Mouse (Mus musculus): ENCODE results near the gene Zfp326. TPM values are rescaled to one million over a fixed set of nuclear protein-coding genes. Genes with fewer than 3 reads are reported as not detected.

Gene Zfp326
- polyA plus RNA-seq (2011; ENCODE audit: insufficient read length, low read depth, missing spikeins), result 32.6 and 37.7 TPM in 2 replicates

- no peaks in the 10 kb centered on the region for H3K4me1 ChIP-seq (ENCODE audit: control insufficient read depth, insufficient read depth, low read length)
- H3K27ac ChIP-seq (ENCODE audit: insufficient read depth, low read length), result peak within 1 kb of the TSS; percentile 54
- peak within 1 kb of the TSS; percentile 82 for H3K4me3 ChIP-seq (ENCODE audit: insufficient read depth, low read length)
- TF ChIP-seq CTCF (IDR thresholded peaks at IDR 0.05; ENCODE audit: borderline replicate concordance, insufficient read depth, low read length) (no peak), POLR2A (IDR thresholded peaks at IDR 0.05; ENCODE audit: low read depth, low read length) (peak; percentile 93)
These were observed at the start of gene Zfp326 for GRCm38 (mm10) chr5:105876068-105876924. TSS of gene Zfp326 (plus strand) at chr5:105876565.

DNA sequence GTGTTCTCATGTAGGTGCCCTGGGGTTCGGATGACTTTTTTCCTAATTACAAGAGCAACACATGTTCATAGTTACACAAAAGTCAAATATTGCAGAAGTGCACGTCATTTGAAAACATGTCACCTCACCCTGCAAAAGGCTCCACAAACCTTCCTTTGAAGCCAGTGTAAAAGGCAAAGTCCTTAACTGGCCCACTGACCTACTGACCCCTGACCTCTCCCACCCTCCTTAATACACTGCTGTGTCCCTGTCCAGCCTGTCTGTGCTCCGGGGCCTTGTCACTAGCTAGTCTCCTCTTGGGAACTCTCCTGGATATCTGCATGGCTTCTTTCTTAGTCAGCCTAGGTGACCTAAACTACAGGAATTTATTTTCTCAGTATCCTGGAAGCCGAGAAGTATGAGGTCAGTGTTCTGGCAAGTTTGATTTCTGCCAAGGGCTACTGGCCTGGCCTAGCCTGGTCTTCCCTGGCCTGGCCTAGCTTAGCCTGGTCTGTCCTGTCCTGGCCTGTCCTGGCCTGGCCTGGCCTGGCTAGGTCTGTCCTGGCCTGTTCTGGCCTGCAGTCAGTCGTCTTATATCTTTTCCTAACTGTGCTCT, 49.4 kb upstream of the Zfp326 start:
- Histone ChIP-seq H3K4me1 (ENCODE audit: control insufficient read depth, insufficient read depth, low read length) (peaks cover 22% of the 10 kb centered on the region), H3K4me3 (ENCODE audit: insufficient read depth, low read length) (no peak overlapping the region), H3K27ac (ENCODE audit: insufficient read depth, low read length) (no peak overlapping the region)
- TF ChIP-seq POLR2A (IDR thresholded peaks at IDR 0.05; ENCODE audit: low read depth, low read length), result no peak
- TF ChIP-seq CTCF (IDR thresholded peaks at IDR 0.05; ENCODE audit: borderline replicate concordance, insufficient read depth, low read length), result no peak

- TF ChIP-seq POLR2A (IDR thresholded peaks at IDR 0.05; ENCODE audit: low read depth, low read length) (no peak), CTCF (IDR thresholded peaks at IDR 0.05; ENCODE audit: borderline replicate concordance, insufficient read depth, low read length) (no peak)
- no peak overlapping the region for H3K27ac ChIP-seq (ENCODE audit: insufficient read depth, low read length)
These were observed 48.3 kb upstream of the Zfp326 start for GRCm38 (mm10) chr5:105828050-105828449.

GRCm38 (mm10) chr5:105829008-105829586, 47.3 kb upstream of the Zfp326 start:
- TF ChIP-seq CTCF (IDR thresholded peaks at IDR 0.05; ENCODE audit: borderline replicate concordance, insufficient read depth, low read length) (no peak), POLR2A (IDR thresholded peaks at IDR 0.05; ENCODE audit: low read depth, low read length) (no peak)
- no peak overlapping the region for H3K27ac ChIP-seq (ENCODE audit: insufficient read depth, low read length)

More at GRCm38 (mm10) chr5:105828050-105828449, 48.3 kb upstream of the Zfp326 start:
- Histone ChIP-seq H3K4me3 (ENCODE audit: insufficient read depth, low read length) (no peak overlapping the region), H3K4me1 (ENCODE audit: control insufficient read depth, insufficient read depth, low read length) (peaks cover 18% of the 10 kb centered on the region)

GRCm38 (mm10) chr5:105832140-105832539, 44.2 kb upstream of the Zfp326 start:
- Histone ChIP-seq H3K4me3 (ENCODE audit: insufficient read depth, low read length) (no peak overlapping the region), H3K27ac (ENCODE audit: insufficient read depth, low read length) (peak overlapping the region; percentile 70), H3K4me1 (ENCODE audit: control insufficient read depth, insufficient read depth, low read length) (peaks cover 4% of the 10 kb centered on the region; the same call in 1 of the 2 replicates)
- TF ChIP-seq POLR2A (IDR thresholded peaks at IDR 0.05; ENCODE audit: low read depth, low read length) (no peak), CTCF (IDR thresholded peaks at IDR 0.05; ENCODE audit: borderline replicate concordance, insufficient read depth, low read length) (no peak)

More at GRCm38 (mm10) chr5:105829008-105829586, 47.3 kb upstream of the Zfp326 start:
- Histone ChIP-seq H3K4me1 (ENCODE audit: control insufficient read depth, insufficient read depth, low read length) (peaks cover 12% of the 10 kb centered on the region), H3K4me3 (ENCODE audit: insufficient read depth, low read length) (no peak overlapping the region)

DNA sequence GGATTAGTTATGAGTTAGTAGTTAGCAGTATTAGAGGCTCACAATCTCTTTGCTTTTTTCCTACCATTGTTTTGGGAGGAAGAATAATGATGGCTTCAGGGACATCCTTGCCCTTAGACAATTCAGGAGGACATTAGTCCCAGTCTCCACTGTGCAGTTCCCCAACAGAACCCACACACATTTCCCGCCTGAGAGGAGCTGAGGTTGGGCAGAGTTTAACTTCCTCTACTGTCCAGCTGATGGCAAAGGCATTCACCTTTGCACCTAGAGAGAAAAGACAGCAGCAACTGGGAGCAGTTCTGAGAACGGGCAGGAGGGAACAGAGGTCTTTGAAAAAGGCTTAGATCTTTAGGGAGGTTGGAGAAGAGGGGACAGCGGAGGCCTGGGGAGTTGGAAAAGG, 42.4 kb upstream of the Zfp326 start:
- Histone ChIP-seq H3K4me3 (ENCODE audit: insufficient read depth, low read length) (no peak overlapping the region), H3K27ac (ENCODE audit: insufficient read depth, low read length) (no peak overlapping the region), H3K4me1 (ENCODE audit: control insufficient read depth, insufficient read depth, low read length) (peaks cover 4% of the 10 kb centered on the region; the same call in 1 of the 2 replicates)
- TF ChIP-seq CTCF (IDR thresholded peaks at IDR 0.05; ENCODE audit: borderline replicate concordance, insufficient read depth, low read length) (no peak), POLR2A (IDR thresholded peaks at IDR 0.05; ENCODE audit: low read depth, low read length) (no peak)

- no peak for TF ChIP-seq CTCF (IDR thresholded peaks at IDR 0.05; ENCODE audit: borderline replicate concordance, insufficient read depth, low read length)
- no peak for TF ChIP-seq POLR2A (IDR thresholded peaks at IDR 0.05; ENCODE audit: low read depth, low read length)
- Histone ChIP-seq H3K4me1 (ENCODE audit: control insufficient read depth, insufficient read depth, low read length) (peaks cover 4% of the 10 kb centered on the region; the same call in 1 of the 2 replicates), H3K27ac (ENCODE audit: insufficient read depth, low read length) (no peak overlapping the region), H3K4me3 (ENCODE audit: insufficient read depth, low read length) (no peak overlapping the region)
These were observed 40.4 kb upstream of the Zfp326 start for GRCm38 (mm10) chr5:105836006-105836405.

- H3K4me3 ChIP-seq (ENCODE audit: insufficient read depth, low read length), result no peak overlapping the region
- H3K4me1 ChIP-seq (ENCODE audit: control insufficient read depth, insufficient read depth, low read length), result no peaks in the 10 kb centered on the region
- no peak overlapping the region for H3K27ac ChIP-seq (ENCODE audit: insufficient read depth, low read length)
- TF ChIP-seq CTCF (IDR thresholded peaks at IDR 0.05; ENCODE audit: borderline replicate concordance, insufficient read depth, low read length) (no peak), POLR2A (IDR thresholded peaks at IDR 0.05; ENCODE audit: low read depth, low read length) (no peak)
These were observed 36.5 kb upstream of the Zfp326 start for GRCm38 (mm10) chr5:105839740-105840310.

DNA sequence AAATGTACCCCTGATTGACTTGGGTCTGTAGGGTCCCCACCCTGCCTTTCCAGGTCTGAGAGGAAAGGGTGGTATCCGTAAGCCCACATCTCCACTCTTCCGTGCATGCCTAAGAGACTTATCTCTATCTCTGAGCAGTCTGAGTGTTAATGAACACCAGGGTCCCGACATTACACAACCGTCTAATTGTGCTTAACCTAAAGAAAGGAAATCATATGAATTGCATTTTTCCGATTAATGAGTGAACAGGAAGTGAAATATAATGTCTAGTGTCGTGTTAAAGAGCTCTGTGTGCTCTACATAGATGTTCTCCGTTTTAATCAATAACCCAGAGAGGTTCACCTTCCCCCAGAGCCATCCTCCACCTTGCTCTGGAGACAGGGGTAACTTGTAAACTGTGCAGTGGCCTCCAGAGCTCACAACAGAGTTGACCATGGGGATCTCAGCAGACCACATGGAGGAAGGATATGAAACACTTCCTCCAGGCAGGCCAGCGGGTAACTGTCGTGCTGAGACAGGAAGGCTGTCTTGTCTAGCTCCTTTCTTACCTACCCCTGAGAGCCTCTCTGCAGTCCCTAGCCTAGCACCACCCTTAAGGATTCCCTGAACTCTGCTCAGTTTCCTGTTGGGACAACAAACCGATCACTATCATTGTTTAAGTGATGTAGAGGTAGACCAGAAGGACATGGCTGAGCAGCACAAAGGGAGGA, 32.2 kb upstream of the Zfp326 start:
- no peak for TF ChIP-seq CTCF (IDR thresholded peaks at IDR 0.05; ENCODE audit: borderline replicate concordance, insufficient read depth, low read length)
- Histone ChIP-seq H3K27ac (ENCODE audit: insufficient read depth, low read length) (no peak overlapping the region), H3K4me3 (ENCODE audit: insufficient read depth, low read length) (no peak overlapping the region), H3K4me1 (ENCODE audit: control insufficient read depth, insufficient read depth, low read length) (no peaks in the 10 kb centered on the region)
